Comparison of ENCODE assay signal across 19 mouse cellular contexts in the genomic region with DNA sequence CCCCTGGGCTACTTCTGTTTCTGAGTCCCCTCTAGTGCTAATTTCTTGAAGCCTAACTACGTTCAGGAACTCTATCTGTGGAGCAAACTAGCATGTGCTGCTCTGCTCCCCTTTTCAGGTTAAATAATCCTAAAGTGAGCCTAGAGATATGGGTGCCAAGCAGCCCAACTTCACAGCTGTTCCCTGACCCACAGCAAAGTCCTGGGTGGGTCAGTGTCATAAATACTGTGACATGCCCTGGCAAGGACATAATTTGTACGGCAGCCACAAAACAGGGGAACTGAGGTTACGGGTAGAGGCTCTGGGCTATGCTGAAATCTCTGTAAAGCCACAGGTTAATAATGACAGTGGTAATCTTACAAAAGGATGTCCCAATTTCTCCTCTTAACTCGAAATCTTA. TPM values are rescaled to one million over a fixed set of nuclear protein-coding genes. Genes with fewer than 3 reads are reported as not detected.
DNase-seq lines count a peak whose midpoint lies in the region; ATAC-seq and TF ChIP-seq lines count a peak whose summit lies in the region.
"Had no signal": no experiment of that assay in that cellular context is flagged by ENCODE, and none has a peak within 500 bp of the region (broad histone marks: within the 10 kb centered on the region; RNA-seq: fewer than 3 reads in every experiment).

No protein-coding gene starts in this region.

- no peak for TF ChIP-seq CTCF in heart, adult 2 months (IDR thresholded peaks at IDR 0.05)
- TF ChIP-seq CTCF in heart, postnatal 0 days (IDR thresholded peaks at IDR 0.05; ENCODE audit: low read depth), result no peak

- H3K4me2 ChIP-seq in heart, embryonic 13.5 days, result no peak overlapping the region
- H3K4me2 ChIP-seq in heart, postnatal 0 days (ENCODE audit: low read depth, low read length), result no peak overlapping the region
- H3K4me2 ChIP-seq: forebrain, embryonic 13.5 days; hindbrain, embryonic 13.5 days had no signal

- H3K4me3 ChIP-seq in heart, adult 2 months, result no peak overlapping the region
- no peak overlapping the region for H3K4me3 ChIP-seq in heart, embryonic 13.5 days
- H3K4me3 ChIP-seq in heart, postnatal 0 days (ENCODE audit: low read depth, low read length), result no peak overlapping the region
- H3K4me3 ChIP-seq: embryonic facial prominence, embryonic 10.5 days; forebrain, embryonic 13.5 days; hindbrain, embryonic 13.5 days had no signal

- H3K4me1 ChIP-seq in heart, adult 2 months (ENCODE audit: control insufficient read depth, insufficient read depth, low read length), result peaks cover 18% of the 10 kb centered on the region
- H3K4me1 ChIP-seq in heart, embryonic 13.5 days, result peaks cover 64% of the 10 kb centered on the region
- H3K4me1 ChIP-seq in heart, postnatal 0 days (ENCODE audit: control insufficient read depth, insufficient read depth), result peaks cover 53% of the 10 kb centered on the region
- H3K4me1 ChIP-seq: forebrain, embryonic 13.5 days; hindbrain, embryonic 13.5 days had no signal

- no peaks in the 10 kb centered on the region for H3K27me3 ChIP-seq in heart, adult 2 months (ENCODE audit: control insufficient read depth, insufficient read depth, low read length)
- no peaks in the 10 kb centered on the region for H3K27me3 ChIP-seq in heart, embryonic 13.5 days (replicated peaks)
- no peaks in the 10 kb centered on the region for H3K27me3 ChIP-seq in heart, postnatal 0 days (ENCODE audit: control insufficient read depth, insufficient read depth, low read length)
- H3K27me3 ChIP-seq: forebrain, embryonic 13.5 days; hindbrain, embryonic 13.5 days had no signal

- TF ChIP-seq POLR2A in heart, adult 2 months (IDR thresholded peaks at IDR 0.05; ENCODE audit: insufficient read depth, low read depth, low read length), result no peak

- no peaks in the 10 kb centered on the region for H3K9me3 ChIP-seq in heart, embryonic 13.5 days
- no peaks in the 10 kb centered on the region for H3K9me3 ChIP-seq in heart, postnatal 0 days (replicated peaks; ENCODE audit: control insufficient read depth, low read length)
- H3K9me3 ChIP-seq: embryonic facial prominence, embryonic 10.5 days; forebrain, embryonic 13.5 days; hindbrain, embryonic 13.5 days had no signal

- H3K36me3 ChIP-seq in heart, adult 2 months (ENCODE audit: control insufficient read depth, insufficient read depth, low read length), result peaks cover 28% of the 10 kb centered on the region
- H3K36me3 ChIP-seq in heart, embryonic 13.5 days, result no peaks in the 10 kb centered on the region
- no peaks in the 10 kb centered on the region for H3K36me3 ChIP-seq in heart, postnatal 0 days (replicated peaks; ENCODE audit: control insufficient read depth, insufficient read depth, low read length)
- H3K36me3 ChIP-seq: embryonic facial prominence, embryonic 10.5 days; hindbrain, embryonic 13.5 days had no signal

- intact Hi-C loops in heart, adult 2 months (cut with DNase I), result no loop called here
- intact Hi-C loops in heart, postnatal 36 days (cut with DNase I), result no loop called here
- intact Hi-C loops in heart, postnatal 25 days (cut with DNase I), result no loop called here

- WGBS in heart, adult 2 months, result 62% methylated on average over 4 of the region's 4 CpGs
- 70% methylated on average over 4 of the region's 4 CpGs for WGBS in heart, embryonic 13.5 days
- 73% methylated on average over 4 of the region's 4 CpGs for whole genome bisulfite sequencing in heart, postnatal 0 days

- H3K9ac ChIP-seq in heart, adult 2 months (ENCODE audit: low read depth, low read length), result peak overlapping the region; percentile 42
- peak overlapping the region; percentile 58 for H3K9ac ChIP-seq in heart, embryonic 13.5 days
- peak overlapping the region; percentile 32 for H3K9ac ChIP-seq in heart, postnatal 0 days (replicated peaks; ENCODE audit: low read depth, low read length)
- H3K9ac ChIP-seq: forebrain, embryonic 13.5 days; forebrain, postnatal 0 days; hindbrain, embryonic 13.5 days had no signal

- peak overlapping the region; percentile 69 for H3K27ac ChIP-seq in heart, adult 2 months
- peak overlapping the region; percentile 77 for H3K27ac ChIP-seq in heart, embryonic 13.5 days (replicated peaks)
- peak overlapping the region; percentile 86 for H3K27ac ChIP-seq in heart, postnatal 0 days (ENCODE audit: low read depth)
- H3K27ac ChIP-seq: embryonic facial prominence, embryonic 10.5 days; forebrain, embryonic 13.5 days; hindbrain, embryonic 13.5 days; hindbrain, postnatal 0 days; kidney, postnatal 0 days had no signal

- peaks cover 1% of the 10 kb centered on the region for H3K79me2 ChIP-seq in heart, adult 2 months (replicated peaks; ENCODE audit: control insufficient read depth, insufficient read depth, low read length)

- no peak for DNase-seq in heart, adult 2 months
- DNase-seq in heart, postnatal 36 days, result no peak
- DNase-seq in heart, postnatal 4 days, result no peak
- DNase-seq in heart, postnatal 0 days (ENCODE audit: low spot score), result no peak
- no peak for DNase-seq in heart, postnatal 25 days (ENCODE audit: low spot score)
- no peak for DNase-seq in cerebellum, adult 9-10 months
- DNase-seq: adrenal gland, adult 2 months; adrenal gland, postnatal 25 days; cerebellum, adult 18-20 months; cerebellum, postnatal 10 days; forebrain, postnatal 0 days; kidney, adult 11 months; kidney, adult 9 months had no signal

- no peak for ATAC-seq in heart, embryonic 13.5 days (ENCODE audit: extremely low read depth, insufficient number of reproducible peaks, low FRiP score, low TSS enrichment)
- no peak for ATAC-seq in heart, postnatal 0 days (ENCODE audit: insufficient read depth, low read depth)
- ATAC-seq: forebrain, embryonic 13.5 days; forebrain, postnatal 0 days; hindbrain, postnatal 0 days had no signal

- TF ChIP-seq EP300 in heart, adult 2 months (IDR thresholded peaks at IDR 0.05; ENCODE audit: insufficient read depth, low read depth, low read length), result no peak
- TF ChIP-seq EP300 in heart, postnatal 0 days (IDR thresholded peaks at IDR 0.05; ENCODE audit: low read depth), result no peak

RNA-seq across cellular contexts. Expression of gene Ppp1r12b, which starts 40.3 kb away (rescaled TPM):
- 100 to 1,000 TPM; 150 to 161 TPM for total RNA-seq in heart, adult 2 months (2021)
- polyA plus RNA-seq in heart, adult 2 months (2012; rRNA removed), result 55.4 and 84.2 TPM in 2 replicates
- 100 to 1,000 TPM; 150 to 160 TPM for total RNA-seq in heart, postnatal 36 days (2021)
- polyA plus RNA-seq in heart, embryonic 13.5 days (2015; fragmentation: Nextera tagmentation; extraction: Ambion mirVana), result 20.3 and 20.4 TPM in 2 replicates
- 100 to 1,000 TPM; 118 to 124 TPM for total RNA-seq in heart, postnatal 4 days (2021)
- total RNA-seq in heart, postnatal 0 days (2014; rRNA removed; ENCODE audit: low replicate concordance), result 65.3 and 69.9 TPM in 2 replicates
- polyA plus RNA-seq in heart, postnatal 0 days (2015; fragmentation: Nextera tagmentation; extraction: Ambion mirVana), result 22.6 and 23.0 TPM in 2 replicates
- 100 to 1,000 TPM; 147 to 165 TPM for total RNA-seq in heart, postnatal 25 days (2021)

RNA-seq across cellular contexts. Expression of gene Ube2t, which starts 46.9 kb away (rescaled TPM):
- 1 to 10 TPM; 5.9 TPM for total RNA-seq in heart, adult 2 months (2021)
- polyA plus RNA-seq in heart, adult 2 months (2012; rRNA removed), result 3.0 and 3.2 TPM in 2 replicates
- total RNA-seq in heart, postnatal 36 days (2021), result 1 to 10 TPM; 7.2 to 7.3 TPM
- polyA plus RNA-seq in heart, embryonic 13.5 days (2015; fragmentation: Nextera tagmentation; extraction: Ambion mirVana), result 42.5 and 51.5 TPM in 2 replicates
- total RNA-seq in heart, postnatal 4 days (2021), result 10 to 100 TPM; 22.6 to 24.2 TPM
- 30.2 and 34.3 TPM in 2 replicates for total RNA-seq in heart, postnatal 0 days (2014; rRNA removed; ENCODE audit: low replicate concordance)
- 22.5 and 25.3 TPM in 2 replicates for polyA plus RNA-seq in heart, postnatal 0 days (2015; fragmentation: Nextera tagmentation; extraction: Ambion mirVana)
- 1 to 10 TPM; 4.4 to 7.6 TPM for total RNA-seq in heart, postnatal 25 days (2021)
